18 mouse cellular contexts compared by ENCODE assay signal in genomic region chr8:45056810-45057209, GRCm38 (mm10). TPM values are rescaled to one million over a fixed set of nuclear protein-coding genes. Genes with fewer than 3 reads are reported as not detected.
A peak's percentile ranks its signal among the peaks of the same experiment; 100 is the strongest.
DNase-seq lines count a peak whose midpoint lies in the region; ATAC-seq lines count a peak whose summit lies in the region.
"Had no signal": no experiment of that assay in that cellular context is flagged by ENCODE, and none has a peak within 500 bp of the region (broad histone marks: within the 10 kb centered on the region; RNA-seq: fewer than 3 reads in every experiment).

No protein-coding gene starts in this region.

- no peaks in the 10 kb centered on the region for H3K4me1 ChIP-seq in hindbrain, embryonic 11.5 days (replicated peaks; ENCODE audit: control insufficient read depth, insufficient read depth, low read length)
- no peaks in the 10 kb centered on the region for H3K4me1 ChIP-seq in hindbrain, embryonic 13.5 days (replicated peaks)
- no peaks in the 10 kb centered on the region for H3K4me1 ChIP-seq in midbrain, embryonic 10.5 days
- no peaks in the 10 kb centered on the region for H3K4me1 ChIP-seq in midbrain, embryonic 15.5 days
- H3K4me1 ChIP-seq: embryonic facial prominence, embryonic 15.5 days; hindbrain, embryonic 10.5 days; liver, embryonic 13.5 days; midbrain, embryonic 13.5 days had no signal

- no peaks in the 10 kb centered on the region for H3K36me3 ChIP-seq in hindbrain, embryonic 11.5 days (ENCODE audit: control insufficient read depth, insufficient read depth, low read length)
- H3K36me3 ChIP-seq in hindbrain, embryonic 13.5 days, result peaks cover 14% of the 10 kb centered on the region
- H3K36me3 ChIP-seq in midbrain, embryonic 10.5 days, result peaks cover 48% of the 10 kb centered on the region
- H3K36me3 ChIP-seq in midbrain, embryonic 15.5 days (replicated peaks), result 0 out of 2 replicates have a peak, but pooled peaks cover 4% of the 10 kb centered on the region
- H3K36me3 ChIP-seq: liver, embryonic 13.5 days had no signal

- no peak overlapping the region for H3K27ac ChIP-seq in hindbrain, embryonic 11.5 days (ENCODE audit: low read depth, low read length)
- no peak overlapping the region for H3K27ac ChIP-seq in hindbrain, embryonic 13.5 days
- no peak overlapping the region for H3K27ac ChIP-seq in midbrain, embryonic 10.5 days (replicated peaks)
- H3K27ac ChIP-seq in midbrain, embryonic 15.5 days, result no peak overlapping the region
- H3K27ac ChIP-seq: embryonic facial prominence, embryonic 15.5 days; hindbrain, embryonic 10.5 days; liver, embryonic 13.5 days; midbrain, embryonic 13.5 days had no signal

- DNase-seq in hindbrain, embryonic 11.5 days (ENCODE audit: low spot score), result peak; percentile 43
- peak; percentile 34 for DNase-seq in midbrain, embryonic 10.5 days (ENCODE audit: low spot score)
- DNase-seq in ZHBTc4 (ENCODE audit: low read depth, low spot score), result peak; percentile 75
- peak; percentile 38 for DNase-seq in retina, postnatal 1 day
- DNase-seq in spleen, adult 18-20 months, result no peak
- no peak for DNase-seq in Muller cell, postnatal 12 days (ENCODE audit: inconsistent ontology term)
- DNase-seq: cerebellum, adult 11-12 months; layer of hippocampus, postnatal 36 days; liver, embryonic 13.5 days; thymus, postnatal 4 days had no signal

- no peaks in the 10 kb centered on the region for H3K9me3 ChIP-seq in hindbrain, embryonic 11.5 days (ENCODE audit: control insufficient read depth, low read length)
- no peaks in the 10 kb centered on the region for H3K9me3 ChIP-seq in hindbrain, embryonic 13.5 days
- peaks cover 7% of the 10 kb centered on the region; the same call in 1 of the 2 replicates for H3K9me3 ChIP-seq in midbrain, embryonic 10.5 days (replicated peaks)
- no peaks in the 10 kb centered on the region for H3K9me3 ChIP-seq in midbrain, embryonic 15.5 days
- H3K9me3 ChIP-seq: embryonic facial prominence, embryonic 15.5 days; midbrain, embryonic 13.5 days had no signal

- no peak overlapping the region for H3K9ac ChIP-seq in hindbrain, embryonic 11.5 days (ENCODE audit: low read depth, low read length)
- no peak overlapping the region for H3K9ac ChIP-seq in hindbrain, embryonic 13.5 days
- H3K9ac ChIP-seq in midbrain, embryonic 15.5 days, result no peak overlapping the region
- H3K9ac ChIP-seq: embryonic facial prominence, embryonic 15.5 days; liver, embryonic 13.5 days; midbrain, embryonic 13.5 days had no signal

- WGBS in hindbrain, embryonic 11.5 days, result 13% methylated on average over 2 of the region's 3 CpGs
- 21% methylated on average over 3 of the region's 3 CpGs for WGBS in hindbrain, embryonic 13.5 days
- 22% methylated on average over 3 of the region's 3 CpGs for WGBS in midbrain, embryonic 10.5 days
- 24% methylated on average over 3 of the region's 3 CpGs for WGBS in midbrain, embryonic 15.5 days

- H3K27me3 ChIP-seq in hindbrain, embryonic 11.5 days (ENCODE audit: control insufficient read depth, insufficient read depth, low read length), result no peaks in the 10 kb centered on the region
- H3K27me3 ChIP-seq in hindbrain, embryonic 13.5 days, result no peaks in the 10 kb centered on the region
- H3K27me3 ChIP-seq in midbrain, embryonic 10.5 days (ENCODE audit: low read depth, poor library complexity, severe bottlenecking), result no peaks in the 10 kb centered on the region
- no peaks in the 10 kb centered on the region for H3K27me3 ChIP-seq in midbrain, embryonic 15.5 days (replicated peaks)
- H3K27me3 ChIP-seq: CH12.LX; embryonic facial prominence, embryonic 15.5 days; liver, embryonic 13.5 days; midbrain, embryonic 13.5 days had no signal

- H3K4me2 ChIP-seq in hindbrain, embryonic 11.5 days (replicated peaks; ENCODE audit: low read depth, low read length), result no peak overlapping the region
- no peak overlapping the region for H3K4me2 ChIP-seq in hindbrain, embryonic 13.5 days
- no peak overlapping the region for H3K4me2 ChIP-seq in midbrain, embryonic 15.5 days
- H3K4me2 ChIP-seq: embryonic facial prominence, embryonic 15.5 days; liver, embryonic 13.5 days; midbrain, embryonic 13.5 days had no signal

- H3K4me3 ChIP-seq in hindbrain, embryonic 11.5 days (ENCODE audit: low read depth, low read length), result no peak overlapping the region
- no peak overlapping the region for H3K4me3 ChIP-seq in hindbrain, embryonic 13.5 days
- H3K4me3 ChIP-seq in midbrain, embryonic 10.5 days, result no peak overlapping the region
- H3K4me3 ChIP-seq in midbrain, embryonic 15.5 days, result no peak overlapping the region
- H3K4me3 ChIP-seq: embryonic facial prominence, embryonic 15.5 days; hindbrain, embryonic 10.5 days; liver, embryonic 13.5 days; midbrain, embryonic 13.5 days had no signal

- ATAC-seq in hindbrain, embryonic 11.5 days (ENCODE audit: low FRiP score), result no peak
- no peak for ATAC-seq in hindbrain, embryonic 13.5 days (ENCODE audit: low FRiP score)
- ATAC-seq in midbrain, embryonic 15.5 days (replicated peaks), result no peak
- ATAC-seq: midbrain, embryonic 13.5 days had no signal

RNA-seq across cellular contexts. Expression of gene Mtnr1a, which starts 12.1 kb away (rescaled TPM):
- 0.31 and 0.47 TPM in 2 replicates for polyA plus RNA-seq in hindbrain, embryonic 11.5 days (2014; fragmentation: Nextera tagmentation; extraction: Ambion mirVana)
- 0.21 TPM in 2 replicates for polyA plus RNA-seq in hindbrain, embryonic 13.5 days (2015; fragmentation: Nextera tagmentation; extraction: Ambion mirVana)
- 0.36 and 0.43 TPM in 2 replicates for polyA plus RNA-seq in midbrain, embryonic 10.5 days (2016; fragmentation: Nextera tagmentation; extraction: Ambion mirVana)
- polyA plus RNA-seq in midbrain, embryonic 15.5 days (2015; fragmentation: Nextera tagmentation; extraction: Ambion mirVana), result 0.36 and 0.45 TPM in 2 replicates
- polyA plus RNA-seq: embryonic facial prominence, embryonic 15.5 days; kidney, embryonic 16.5 days; liver, embryonic 13.5 days; spleen, adult 2 months had no signal

Comparison
In these comparisons a context has a peak if more than half of its experiments do, and no peak if none do; other contexts are left out.
1. DNase-seq: peak in hindbrain, embryonic 11.5 days (single experiment), midbrain, embryonic 10.5 days (single experiment), ZHBTc4 (single experiment) and retina, postnatal 1 day (single experiment); none in spleen, adult 18-20 months (0 of 2) and Muller cell, postnatal 12 days (single experiment).